Mouse (Mus musculus): ENCODE measurements at regions not wholly inside any gene's neighbourhood (a gene's known extent, or its start where the extent isn't known, plus 50 kb on each side); places are given as distances from the start of the nearest gene placed in this dataset.

DNA sequence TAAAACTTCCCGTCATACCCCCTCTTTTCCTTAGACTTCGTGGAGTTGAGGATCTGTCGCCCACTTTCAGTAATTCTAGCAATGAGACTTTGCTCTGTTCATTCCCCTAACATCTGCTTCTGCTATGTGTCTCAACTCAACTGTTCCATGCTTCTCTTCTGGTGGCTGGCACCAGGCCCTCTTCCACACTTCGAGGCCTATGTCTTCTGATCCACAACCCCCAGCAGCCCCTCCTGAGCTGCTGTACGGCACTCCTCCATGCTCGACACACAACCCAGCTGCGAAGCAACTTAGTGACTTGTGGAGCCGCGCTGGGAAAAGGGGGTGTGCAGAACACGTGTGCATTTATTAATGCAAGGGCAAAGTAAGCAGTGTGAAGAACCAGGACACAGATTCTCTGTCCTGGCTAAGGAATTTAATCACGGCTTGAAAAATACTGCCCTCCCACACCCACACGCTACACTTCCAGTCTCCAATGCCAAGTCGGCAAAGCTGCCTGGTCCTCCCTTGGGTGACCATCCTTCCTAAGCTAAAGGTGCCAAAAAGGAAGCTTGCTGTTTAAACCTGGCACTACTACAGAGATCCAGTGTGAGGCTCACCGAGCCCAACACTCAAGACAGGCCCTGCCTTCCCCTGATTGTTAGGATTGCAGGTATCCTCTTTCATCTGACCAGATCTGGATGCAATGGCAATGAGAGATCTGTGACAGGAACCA, 220.8 kb upstream of the Cdh5 start:
- DNase-seq (ENCODE audit: low read depth, low spot score) = no peak

DNA sequence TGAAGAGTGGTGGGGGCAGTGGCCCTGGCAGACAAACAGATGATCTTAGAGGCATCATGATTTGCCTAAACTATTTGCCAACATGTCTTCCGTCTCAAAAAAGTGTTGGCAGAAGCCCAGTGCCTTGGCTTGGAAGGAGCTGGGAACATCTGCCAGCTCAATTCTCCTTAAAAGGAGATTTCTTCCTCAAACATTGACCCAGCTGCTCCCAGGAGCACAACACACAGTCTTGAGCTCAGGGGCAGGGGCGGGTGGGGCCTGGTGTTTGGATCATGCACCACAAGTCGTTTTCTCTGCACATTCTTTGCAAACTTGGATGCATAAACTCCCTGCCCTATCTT, 220.3 kb upstream of the Cdh5 start:
- DNase-seq (ENCODE audit: low read depth, low spot score) = peak; percentile 71

DNA sequence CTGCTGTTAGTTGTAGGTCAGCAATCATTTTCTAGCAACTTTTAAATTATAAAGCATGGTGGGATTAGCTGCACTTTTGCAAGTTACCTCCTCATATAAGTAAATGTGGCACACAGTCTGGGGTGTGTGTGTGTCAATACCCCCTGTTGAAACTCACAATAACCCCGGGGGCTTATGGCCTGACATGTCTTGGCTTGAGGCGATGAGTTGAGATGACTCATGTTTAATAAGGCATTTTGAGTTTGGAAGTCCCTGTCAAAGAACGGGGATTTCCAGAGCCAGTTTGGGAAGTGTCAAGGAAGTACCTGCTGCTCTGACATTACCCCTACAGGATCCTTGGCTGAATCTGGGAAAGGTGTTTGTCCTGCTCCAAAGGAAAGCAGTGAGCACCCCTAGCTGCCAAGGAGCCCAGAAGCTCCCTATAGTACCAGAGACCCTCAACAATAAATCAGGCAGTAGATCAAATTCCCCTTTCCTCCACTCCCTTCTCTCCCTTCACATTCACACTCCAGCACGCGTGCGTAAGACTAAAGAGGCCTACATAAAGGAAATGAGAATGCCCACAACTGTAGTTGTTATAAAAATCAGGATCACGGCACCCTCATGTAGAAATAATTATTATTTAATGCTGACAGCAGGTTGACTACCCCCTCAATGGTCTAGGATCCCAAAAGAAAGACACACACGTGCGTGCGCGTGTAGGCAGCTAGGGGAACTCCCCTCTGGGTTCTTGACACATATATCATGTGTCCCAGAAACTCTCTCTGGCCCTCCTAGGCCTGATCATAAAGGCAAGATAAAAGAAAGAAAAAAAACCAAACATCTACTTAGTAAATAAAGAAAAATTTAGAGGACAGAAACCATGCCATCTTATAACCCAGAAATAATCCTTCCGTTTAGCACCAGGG, 216.3 kb upstream of the Cdh5 start:
- DNase-seq (ENCODE audit: low read depth, low spot score) = peak; percentile 31

DNA sequence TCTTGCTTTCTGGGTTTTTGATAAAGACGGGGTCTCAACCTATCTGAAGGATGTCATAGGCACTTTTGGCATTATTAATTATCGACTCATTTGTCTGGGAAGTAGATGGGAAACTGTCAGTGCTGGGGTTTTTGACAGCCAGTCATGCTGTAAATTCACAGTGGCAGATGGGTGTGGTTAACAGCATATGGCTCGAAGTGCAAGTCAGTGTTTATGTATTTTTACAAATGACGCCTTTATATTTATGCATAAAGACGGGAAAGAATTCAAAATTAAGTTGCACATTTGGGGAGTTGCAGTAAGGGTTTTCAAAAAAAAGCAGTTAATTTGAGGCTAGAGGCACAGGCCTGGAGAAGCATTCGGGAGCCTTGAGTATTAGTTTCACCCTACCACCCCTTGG, 206.8 kb upstream of the Cdh5 start:
- no peak for DNase-seq (ENCODE audit: low read depth, low spot score)

DNA sequence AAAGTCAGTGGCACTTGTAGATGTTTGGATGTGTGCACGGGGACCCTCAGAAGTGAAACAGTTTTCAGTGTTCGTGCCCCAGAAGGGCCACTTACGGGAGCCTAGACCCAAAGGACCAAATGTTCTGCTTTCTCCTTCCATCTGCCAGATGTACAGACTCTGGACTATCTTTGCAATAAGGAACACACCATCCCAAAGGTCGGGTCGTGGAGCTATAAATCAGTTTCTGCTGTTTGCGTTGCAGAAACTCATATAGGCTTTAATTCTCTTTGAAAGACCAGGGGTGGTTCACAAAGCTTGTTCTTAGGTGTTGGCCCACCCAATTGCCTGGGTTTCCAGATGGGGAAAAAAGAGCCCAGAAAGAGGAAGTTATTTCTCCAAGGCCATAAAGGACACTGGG, 206.3 kb upstream of the Cdh5 start:
- no peak for DNase-seq (ENCODE audit: low read depth, low spot score)

DNA sequence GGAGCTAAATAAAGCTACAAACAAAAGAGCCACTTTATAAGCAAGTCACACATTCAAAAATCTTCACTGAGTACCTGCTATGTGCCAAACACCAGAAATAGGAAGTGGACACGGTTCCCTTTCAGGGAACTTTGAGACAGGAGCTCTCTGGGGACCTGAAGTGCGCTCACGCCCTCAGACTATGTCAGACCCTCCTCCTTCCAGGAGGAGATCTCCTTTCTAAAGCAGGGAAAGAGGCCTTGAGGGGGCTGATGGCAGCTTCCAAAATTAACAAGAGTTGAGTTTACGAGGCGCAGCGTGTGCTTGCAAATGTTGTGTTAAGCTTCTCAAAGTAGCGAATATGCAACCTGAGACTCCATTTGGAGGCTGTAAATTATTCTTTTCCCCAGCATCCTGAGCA, 204.0 kb upstream of the Cdh5 start:
- DNase-seq (ENCODE audit: low read depth, low spot score) = no peak

DNA sequence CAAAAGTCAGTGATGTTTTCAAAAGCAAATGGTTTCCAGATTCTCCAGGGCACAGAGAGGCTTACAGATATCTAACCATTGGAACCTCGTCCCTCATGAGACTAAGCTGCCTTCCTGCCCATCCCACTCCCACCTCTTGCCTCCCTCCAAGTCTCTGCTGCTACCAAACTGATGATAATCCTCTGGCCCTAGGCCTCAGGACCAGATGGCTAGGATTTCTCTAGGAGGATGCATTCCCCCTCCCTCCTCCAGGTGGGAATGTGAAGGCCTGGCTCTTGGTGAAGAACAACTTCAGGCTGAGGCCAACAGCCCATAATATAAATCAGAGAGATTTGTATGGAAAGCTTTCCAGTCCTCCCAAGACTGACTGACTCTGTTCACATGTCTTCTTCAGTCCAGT, 198.9 kb upstream of the Cdh5 start:
- no peak for DNase-seq (ENCODE audit: low read depth, low spot score)

DNA sequence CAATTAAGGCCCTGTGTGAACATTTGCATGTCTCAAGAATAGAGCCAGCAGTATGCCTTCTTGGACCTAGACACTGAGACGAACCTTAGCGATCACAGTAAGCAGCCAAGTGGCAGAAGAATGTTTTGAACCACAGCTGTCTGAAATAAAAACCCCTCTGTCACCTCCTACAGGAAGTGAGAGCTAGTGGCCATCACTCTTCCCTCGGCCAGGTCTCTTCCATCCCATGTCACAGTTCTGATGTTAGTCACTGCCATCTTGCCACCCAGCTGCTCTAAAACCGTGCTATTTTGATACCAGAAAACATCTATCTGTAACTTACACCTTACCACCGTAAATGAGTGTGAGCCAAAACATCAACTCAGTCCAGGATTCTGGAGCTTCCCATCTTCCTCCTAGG, 197.8 kb upstream of the Cdh5 start:
- no peak for DNase-seq (ENCODE audit: low read depth, low spot score)

DNA sequence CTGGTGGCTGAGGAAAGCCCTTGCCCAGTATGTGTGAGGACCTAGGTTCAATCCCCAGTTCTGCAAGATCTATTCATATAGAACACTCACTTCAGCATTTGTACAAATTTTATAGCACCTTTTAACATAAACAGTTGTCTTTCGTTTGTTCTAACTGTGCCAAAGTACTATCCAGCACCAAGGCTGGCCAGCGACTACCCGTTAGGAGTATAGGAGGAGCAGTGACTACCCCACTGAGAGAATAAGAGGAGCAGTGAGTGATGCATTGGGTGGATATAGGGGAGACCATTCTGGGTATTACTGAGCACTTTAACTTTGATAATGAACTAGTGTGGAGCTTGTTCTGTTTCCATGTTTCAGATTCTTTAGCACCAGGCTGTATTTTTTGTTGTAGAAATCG, 193.8 kb upstream of the Cdh5 start:
- DNase-seq (ENCODE audit: low read depth, low spot score) = no peak

DNA sequence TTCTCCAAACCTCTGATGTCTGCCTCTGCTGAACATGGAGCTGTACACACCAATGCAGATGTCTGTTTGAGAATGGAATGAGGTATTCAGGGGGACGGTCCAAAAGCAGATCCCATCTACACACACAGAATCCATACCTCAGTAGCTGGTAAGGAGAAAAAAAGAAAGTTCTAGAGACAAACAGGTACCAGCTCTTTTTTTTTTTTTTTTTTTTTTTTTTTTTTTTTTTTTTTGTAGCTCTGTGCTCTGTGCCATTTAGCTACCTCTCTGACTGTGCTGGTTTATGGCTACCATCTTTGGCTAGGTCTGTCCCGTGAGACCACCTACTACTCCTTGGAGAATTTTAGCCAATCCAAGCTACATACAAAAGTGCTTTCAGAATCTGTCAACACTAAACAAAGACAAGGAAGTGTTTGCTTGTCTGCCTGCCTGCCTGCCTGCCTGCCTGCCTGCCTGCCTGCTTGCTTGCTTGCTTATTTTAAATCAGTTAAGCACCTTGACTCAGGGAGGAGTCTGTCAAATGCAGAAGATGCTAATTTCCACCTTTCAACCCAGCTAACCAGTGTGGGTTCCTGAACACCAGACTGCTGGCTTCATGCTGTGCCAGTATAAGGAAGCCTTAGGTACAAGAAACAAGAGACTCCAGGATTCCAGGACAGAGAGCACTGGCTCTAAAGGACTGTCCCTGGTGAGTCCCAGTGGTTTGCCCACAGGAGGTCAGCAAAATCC, 190.0 kb upstream of the Cdh5 start:
- DNase-seq (ENCODE audit: low read depth, low spot score) = no peak

DNA sequence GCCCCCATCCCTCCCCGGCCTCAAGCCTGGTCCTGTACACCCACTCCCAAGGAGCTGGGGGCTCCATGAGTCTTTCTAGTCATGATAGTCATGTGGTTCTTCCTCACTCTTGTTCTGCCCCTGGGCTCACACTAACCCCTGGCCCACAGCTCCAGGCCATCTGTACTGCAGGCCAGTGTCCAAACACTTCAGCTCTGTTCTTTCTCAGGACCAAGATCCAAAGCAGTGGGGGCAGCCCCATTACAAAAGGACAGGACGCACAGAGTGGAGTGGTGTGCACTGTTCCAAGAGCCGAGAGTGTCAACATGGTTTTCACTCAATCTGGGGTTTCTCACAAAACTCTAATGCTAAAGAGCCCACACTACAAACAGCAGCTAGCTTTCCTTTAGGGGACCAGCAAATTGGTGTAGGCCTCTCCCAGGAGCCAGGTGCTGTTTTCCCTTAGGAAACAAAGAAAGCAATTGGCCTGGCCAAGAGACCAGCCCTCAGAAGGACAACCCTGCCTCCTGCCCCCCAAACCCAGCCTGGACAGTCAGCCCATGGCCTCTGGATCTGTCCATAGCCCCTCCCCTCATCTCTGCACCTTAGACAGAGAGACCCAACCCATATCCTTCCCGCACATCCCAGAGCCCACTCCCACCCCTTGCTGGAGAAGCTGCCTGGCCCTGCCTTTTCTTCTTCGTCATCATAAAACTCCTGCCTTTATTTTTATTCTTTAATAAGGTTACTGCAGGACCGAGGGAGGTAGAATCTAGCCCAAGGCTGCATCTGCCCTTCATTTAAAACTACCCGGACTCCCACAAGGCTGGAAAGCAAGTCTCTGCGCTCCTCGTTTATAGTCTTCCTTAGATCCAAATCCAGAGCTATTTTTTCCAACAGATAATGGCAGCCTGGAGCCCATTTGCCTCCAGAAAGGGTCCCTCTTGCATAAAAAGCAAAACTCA, 188.2 kb upstream of the Cdh5 start:
- no peak for DNase-seq (ENCODE audit: low read depth, low spot score)

DNA sequence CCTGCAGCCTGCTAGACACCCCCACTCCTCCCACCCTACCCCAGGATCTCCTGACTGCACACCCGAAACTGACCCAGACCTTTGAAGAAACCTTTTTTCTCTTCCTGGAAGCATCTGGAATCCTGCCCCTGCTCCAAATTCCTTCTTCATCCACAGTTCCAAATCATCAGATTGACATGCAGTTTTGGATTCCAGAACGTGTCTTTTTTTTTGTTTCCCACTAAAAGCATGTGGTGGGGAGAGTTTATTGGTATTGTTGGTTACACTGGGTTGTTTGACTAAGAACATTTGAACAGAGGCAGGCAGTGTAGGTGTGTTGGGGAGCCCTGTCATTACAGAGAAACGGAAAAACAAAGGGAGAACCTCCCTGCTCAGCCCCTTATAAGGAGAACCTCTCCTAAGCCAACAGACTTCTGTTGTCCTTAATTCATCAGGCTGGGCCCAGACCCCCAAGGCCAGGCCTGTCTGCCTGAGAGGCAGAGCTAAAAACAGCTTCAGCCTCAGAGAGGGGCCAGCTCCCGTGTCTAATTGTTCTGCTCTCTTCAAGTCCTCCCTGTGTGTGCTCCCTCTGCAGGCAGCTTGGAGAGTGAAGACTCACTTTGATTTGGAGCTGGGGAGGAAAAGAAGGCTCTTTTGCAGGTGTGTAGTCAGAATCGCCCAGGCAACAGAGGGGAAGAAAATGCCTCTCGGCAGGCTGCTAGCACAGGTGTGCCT, 187.3 kb upstream of the Cdh5 start:
- peak; percentile 61 for DNase-seq (ENCODE audit: low read depth, low spot score)

DNA sequence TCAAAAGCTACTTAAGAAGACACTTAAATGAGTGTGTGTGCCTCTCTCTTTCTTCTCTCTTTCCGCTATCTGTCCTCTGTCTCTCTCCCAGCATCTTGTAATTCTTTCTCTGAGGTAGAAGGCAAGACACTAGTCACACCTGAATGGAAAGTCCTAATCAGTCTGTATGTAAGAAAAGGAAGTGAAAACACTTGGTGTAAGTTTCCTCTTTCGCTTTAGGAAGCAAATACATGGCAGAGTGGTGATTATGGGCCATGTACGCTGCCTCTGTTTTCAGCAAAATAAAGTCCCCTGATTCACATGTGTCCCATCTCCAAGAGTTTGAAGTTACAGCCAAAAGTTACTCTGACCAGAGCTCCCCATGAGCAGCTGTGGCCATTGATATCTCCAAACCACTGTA, 182.1 kb upstream of the Cdh5 start:
- no peak for DNase-seq (ENCODE audit: low read depth, low spot score)

DNA sequence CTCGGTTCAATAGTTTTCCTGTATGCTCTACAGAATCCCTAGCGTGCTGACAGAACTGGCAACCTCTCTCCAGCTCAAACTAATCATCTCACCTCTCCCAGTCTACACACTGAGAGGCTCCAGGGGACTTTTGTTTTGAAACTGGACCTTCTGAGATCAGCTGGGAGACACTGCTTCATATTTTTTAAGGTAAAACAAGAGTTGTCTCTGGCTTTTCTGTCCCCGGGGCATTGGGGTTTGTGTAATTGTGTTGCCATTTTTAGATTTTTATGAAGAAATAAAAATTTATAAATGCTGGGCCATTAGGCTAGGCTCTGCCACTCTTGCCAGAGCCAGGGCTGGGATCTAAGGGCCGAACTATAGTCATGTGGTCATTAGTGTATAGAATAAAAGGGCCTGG, 179.8 kb upstream of the Cdh5 start:
- no peak for DNase-seq (ENCODE audit: low read depth, low spot score)

DNA sequence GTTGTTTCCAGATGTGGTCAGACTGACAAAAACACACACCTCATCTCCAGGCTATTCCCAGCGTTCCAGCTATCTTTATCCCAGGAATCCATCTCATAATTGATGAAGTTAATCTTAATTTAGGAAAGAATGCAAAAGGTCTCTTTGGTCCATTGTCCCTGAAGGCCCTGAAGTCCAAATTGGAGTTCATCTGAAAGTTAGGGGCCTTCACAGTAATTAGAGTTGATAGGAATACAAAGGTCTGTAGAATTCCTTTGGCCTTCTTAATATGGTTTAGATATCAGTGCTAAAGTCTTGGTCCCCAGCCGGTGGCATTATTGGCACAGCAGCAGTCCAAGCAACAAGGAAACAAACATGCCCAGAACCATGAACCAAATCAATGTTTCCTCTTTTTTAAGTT, 178.7 kb upstream of the Cdh5 start:
- no peak for DNase-seq (ENCODE audit: low read depth, low spot score)

DNA sequence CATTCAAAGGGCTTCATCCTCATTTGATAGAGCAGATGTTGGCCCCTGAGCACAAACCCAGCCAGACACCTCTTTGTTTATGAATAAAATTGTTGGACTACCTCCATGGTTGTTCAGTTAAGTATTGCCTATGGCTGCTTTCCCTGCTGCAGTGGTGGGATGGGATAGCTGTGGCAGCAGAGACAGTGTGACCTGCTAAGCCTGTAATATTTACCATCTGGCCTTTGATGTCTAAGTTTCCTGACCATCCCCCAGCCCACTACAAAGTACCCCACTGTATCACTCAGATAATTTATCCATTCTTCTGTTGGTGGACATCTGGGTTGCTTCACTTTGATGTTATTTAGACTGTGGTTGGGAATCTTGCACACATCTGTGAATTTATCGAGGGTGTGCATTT, 168.7 kb upstream of the Cdh5 start:
- no peak for DNase-seq (ENCODE audit: low read depth, low spot score)

DNA sequence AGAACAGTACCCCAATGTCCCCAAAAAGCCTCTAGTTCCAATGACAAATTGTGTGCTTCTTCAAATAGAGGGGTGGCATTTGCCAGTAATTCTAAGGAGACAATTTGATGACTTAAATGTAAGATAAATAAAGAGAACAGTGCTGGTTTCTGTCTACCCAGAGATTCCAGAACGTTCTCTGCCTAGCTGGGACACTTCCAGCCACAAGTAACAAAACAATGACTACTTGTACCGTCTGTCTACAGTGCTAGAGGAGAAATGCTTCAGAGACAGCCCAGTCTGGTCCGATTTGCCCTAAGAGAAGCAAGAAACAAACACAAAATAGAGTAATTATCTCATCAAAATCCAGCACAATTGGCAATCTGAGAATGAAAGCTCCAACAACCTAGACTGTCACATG, 164.9 kb upstream of the Cdh5 start:
- DNase-seq (ENCODE audit: low read depth, low spot score) = no peak

DNA sequence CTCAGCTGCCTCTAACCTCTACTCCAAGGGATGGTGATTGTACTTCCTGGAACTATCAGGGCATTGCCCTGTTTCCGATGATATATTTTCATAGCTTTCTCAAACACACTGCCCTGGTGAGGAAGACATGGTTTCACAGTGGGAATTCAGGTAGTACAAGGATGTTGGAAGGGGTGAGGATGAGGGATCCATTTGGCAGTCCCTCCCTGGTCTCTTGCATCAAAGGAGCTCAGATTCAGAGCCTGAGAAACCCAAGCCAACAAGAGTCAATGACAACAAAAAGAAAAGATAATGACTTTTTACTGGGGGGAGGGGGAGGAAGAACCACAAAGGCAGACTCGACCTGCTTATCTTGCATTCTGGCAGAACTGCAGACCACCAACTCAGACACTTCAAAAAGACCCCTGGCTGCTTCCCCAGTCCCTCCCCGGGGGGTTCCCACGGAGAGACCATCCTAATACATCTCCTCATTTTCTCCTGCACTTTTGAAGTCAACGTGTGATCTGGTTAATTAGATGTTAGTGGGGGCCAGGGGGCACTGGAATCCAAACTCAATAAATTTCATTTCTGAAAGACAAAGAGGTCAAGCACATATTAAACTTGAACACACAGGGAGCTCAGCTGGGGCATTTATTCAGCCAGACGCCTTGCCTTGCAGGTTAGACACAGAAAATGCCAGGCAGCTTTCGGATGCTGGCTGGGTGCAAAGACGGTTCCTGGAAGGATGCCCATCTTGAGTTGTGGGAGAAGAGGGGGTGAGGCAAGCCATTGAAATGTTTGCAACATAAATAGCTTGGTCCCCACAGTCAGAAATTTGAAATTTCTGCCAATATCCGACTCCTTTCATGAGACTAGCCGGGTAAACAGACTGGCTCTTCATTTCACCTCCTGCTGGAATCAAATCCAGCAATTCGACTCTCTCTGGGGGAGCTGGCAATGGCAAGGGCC, 162.9 kb upstream of the Cdh5 start:
- no peak for DNase-seq (ENCODE audit: low read depth, low spot score)

DNA sequence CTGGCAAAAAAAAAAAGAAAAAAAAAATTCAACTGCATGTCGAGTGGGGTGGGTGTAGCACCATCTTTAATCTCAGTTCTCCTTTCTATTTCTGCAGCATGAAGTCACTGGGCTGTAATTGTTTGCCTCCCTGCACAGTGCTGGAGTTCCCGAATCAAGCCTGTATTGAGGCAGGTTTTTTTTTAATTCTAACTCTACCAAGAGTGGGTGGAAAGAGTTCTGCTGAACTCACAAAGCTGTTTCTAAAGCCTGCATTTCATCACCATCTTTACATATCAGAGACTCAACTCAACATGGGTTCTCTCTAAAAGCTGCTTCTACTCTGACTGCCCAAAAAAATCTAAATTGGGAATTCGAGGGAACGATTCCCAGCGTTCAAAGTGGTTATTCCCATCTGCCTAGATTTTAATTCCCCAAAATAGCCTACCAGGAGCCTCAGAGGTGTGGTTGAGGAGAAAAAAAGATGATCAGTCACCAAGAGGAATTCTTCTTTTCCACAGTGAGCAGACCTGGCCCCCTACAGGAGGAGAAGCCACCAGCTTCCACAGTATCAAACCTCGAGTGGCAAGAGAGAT, 160.4 kb upstream of the Cdh5 start:
- DNase-seq (ENCODE audit: low read depth, low spot score) = no peak

All from 3T3-L1 (cell line).